Comparison of ENCODE assay signal across 19 mouse cellular contexts in genomic region chr9:79947414-79947813, GRCm38 (mm10).
DNase-seq lines count a peak whose midpoint lies in the region; ATAC-seq lines count a peak whose summit lies in the region.
"Had no signal": no experiment of that assay in that cellular context is flagged by ENCODE, and none has a peak within 500 bp of the region (broad histone marks: within the 10 kb centered on the region; RNA-seq: fewer than 3 reads in every experiment).

No protein-coding gene starts in this region.

- no peaks in the 10 kb centered on the region for H3K9me3 ChIP-seq in heart, embryonic 12.5 days (replicated peaks)
- no peaks in the 10 kb centered on the region for H3K9me3 ChIP-seq in heart, embryonic 11.5 days (replicated peaks; ENCODE audit: control insufficient read depth, low read length)
- no peaks in the 10 kb centered on the region for H3K9me3 ChIP-seq in liver, embryonic 12.5 days (replicated peaks)
- H3K9me3 ChIP-seq: forebrain, embryonic 12.5 days; limb, embryonic 12.5 days; lung, embryonic 15.5 days; neural tube, embryonic 13.5 days had no signal

- H3K27me3 ChIP-seq in heart, embryonic 12.5 days (replicated peaks): no peaks in the 10 kb centered on the region
- no peaks in the 10 kb centered on the region for H3K27me3 ChIP-seq in heart, embryonic 11.5 days (ENCODE audit: control insufficient read depth, insufficient read depth, low read length)
- H3K27me3 ChIP-seq in liver, embryonic 12.5 days (replicated peaks): no peaks in the 10 kb centered on the region
- H3K27me3 ChIP-seq: forebrain, embryonic 12.5 days; limb, embryonic 12.5 days; lung, embryonic 15.5 days; neural tube, embryonic 13.5 days had no signal

- no peak overlapping the region for H3K9ac ChIP-seq in heart, embryonic 12.5 days
- H3K9ac ChIP-seq in heart, embryonic 11.5 days (ENCODE audit: low read depth, low read length): no peak overlapping the region
- no peak overlapping the region for H3K9ac ChIP-seq in liver, embryonic 12.5 days
- H3K9ac ChIP-seq: forebrain, embryonic 12.5 days; limb, embryonic 12.5 days; lung, embryonic 15.5 days; neural tube, embryonic 13.5 days had no signal

- no peak overlapping the region for H3K4me3 ChIP-seq in heart, embryonic 12.5 days
- H3K4me3 ChIP-seq in heart, embryonic 11.5 days (ENCODE audit: low read depth, low read length): no peak overlapping the region
- no peak overlapping the region for H3K4me3 ChIP-seq in liver, embryonic 12.5 days
- H3K4me3 ChIP-seq: forebrain, embryonic 12.5 days; limb, embryonic 12.5 days; lung, embryonic 15.5 days; neural tube, embryonic 13.5 days had no signal

- H3K27ac ChIP-seq in heart, embryonic 12.5 days (ENCODE audit: poor library complexity, severe bottlenecking): peak overlapping the region; percentile 33; the same call in 1 of the 2 replicates
- no peak overlapping the region for H3K27ac ChIP-seq in heart, embryonic 11.5 days (ENCODE audit: low read depth, low read length)
- peak overlapping the region; percentile 51; the same call in 1 of the 2 replicates for H3K27ac ChIP-seq in liver, embryonic 12.5 days
- H3K27ac ChIP-seq: forebrain, embryonic 12.5 days; limb, embryonic 12.5 days; lung, embryonic 15.5 days; neural tube, embryonic 13.5 days; stomach, postnatal 0 days had no signal

- no peak overlapping the region for H3K4me2 ChIP-seq in heart, embryonic 12.5 days
- H3K4me2 ChIP-seq in heart, embryonic 11.5 days: no peak overlapping the region
- H3K4me2 ChIP-seq in liver, embryonic 12.5 days: peak overlapping the region; percentile 32; the same call in 1 of the 2 replicates
- H3K4me2 ChIP-seq: forebrain, embryonic 12.5 days; limb, embryonic 12.5 days; lung, embryonic 15.5 days; neural tube, embryonic 13.5 days had no signal

- 52% methylated on average over 3 of the region's 3 CpGs for WGBS in heart, embryonic 12.5 days
- WGBS in heart, embryonic 11.5 days (ENCODE audit: insufficient replicate concordance): 49% methylated on average over 3 of the region's 3 CpGs
- 49% methylated on average over 3 of the region's 3 CpGs for WGBS in liver, embryonic 12.5 days (ENCODE audit: insufficient replicate concordance)

- DNase-seq in liver: no peak
- peak; percentile 45 for DNase-seq in induced T-regulatory cell, adult 2 months (ENCODE audit: low read depth)
- no peak for DNase-seq in adrenal gland, adult 8-10 months
- no peak for DNase-seq in testis, postnatal 10 days (ENCODE audit: low spot score)
- DNase-seq: B cell, adult 2 months; cerebellum, adult 11 months; cerebellum, postnatal 14 days; gastrocnemius, postnatal 36 days; kidney, postnatal 10 days; thymus, postnatal 25 days had no signal

- peaks cover 52% of the 10 kb centered on the region for H3K4me1 ChIP-seq in heart, embryonic 12.5 days (replicated peaks)
- H3K4me1 ChIP-seq in heart, embryonic 11.5 days (ENCODE audit: control insufficient read depth, insufficient read depth, low read length): peaks cover 15% of the 10 kb centered on the region
- H3K4me1 ChIP-seq in liver, embryonic 12.5 days: peaks cover 29% of the 10 kb centered on the region
- H3K4me1 ChIP-seq: forebrain, embryonic 12.5 days; neural tube, embryonic 13.5 days had no signal

- no peak for ATAC-seq in heart, embryonic 12.5 days (ENCODE audit: insufficient number of reproducible peaks, low FRiP score)
- no peak for ATAC-seq in heart, embryonic 11.5 days (replicated peaks; ENCODE audit: insufficient number of reproducible peaks, low FRiP score, low TSS enrichment)
- 0 out of 2 replicates have a peak, but pooled peaks have one; percentile 30 for ATAC-seq in liver, embryonic 12.5 days
- ATAC-seq in monocyte, adult 5-6 weeks (replicated peaks; ENCODE audit: insufficient number of reproducible peaks, low FRiP score, low TSS enrichment, poor library complexity, severe bottlenecking): 0 out of 2 replicates have a peak, but pooled peaks have one; percentile 44

- 0 out of 2 replicates have a peak, but pooled peaks cover 5% of the 10 kb centered on the region for H3K36me3 ChIP-seq in heart, embryonic 12.5 days
- no peaks in the 10 kb centered on the region for H3K36me3 ChIP-seq in heart, embryonic 11.5 days (ENCODE audit: control insufficient read depth, insufficient read depth, low read length)
- no peaks in the 10 kb centered on the region for H3K36me3 ChIP-seq in liver, embryonic 12.5 days
- H3K36me3 ChIP-seq: forebrain, embryonic 12.5 days; limb, embryonic 12.5 days; lung, embryonic 15.5 days; neural tube, embryonic 13.5 days had no signal

Comparison
In these comparisons a context has a peak if more than half of its experiments do, and no peak if none do; other contexts are left out.
1. ATAC-seq: peak in liver, embryonic 12.5 days (single experiment) and monocyte, adult 5-6 weeks (single experiment); none in heart, embryonic 12.5 days (single experiment) and heart, embryonic 11.5 days (single experiment).